Mouse (Mus musculus): ENCODE measurements around the gene Htra2. TPM values are rescaled to one million over a fixed set of nuclear protein-coding genes. Genes with fewer than 3 reads are reported as not detected.

Htra2 gene
- polyA plus RNA-seq, 1 experiment = 36.8 TPM

DNA sequence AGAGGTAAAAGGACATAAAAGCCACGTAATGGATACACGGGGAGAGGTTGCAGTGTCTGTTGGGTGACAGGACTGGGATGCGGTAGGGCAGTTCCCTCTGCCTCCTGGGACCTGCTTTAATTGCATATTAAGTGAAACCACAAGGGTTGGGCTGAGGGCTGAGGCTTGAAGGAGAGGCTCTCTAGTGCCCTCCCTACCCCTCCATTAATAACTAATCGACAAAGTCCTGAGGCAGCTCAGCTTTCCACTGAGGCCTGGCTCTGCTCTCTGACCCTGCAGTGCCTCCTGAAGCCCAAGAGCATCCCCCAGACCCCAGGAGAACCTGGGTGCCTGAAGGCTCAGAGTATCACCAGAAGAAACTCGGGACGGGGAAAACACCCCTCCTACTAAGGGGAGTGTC is 29.4 kb upstream of the Htra2 start:
- H3K4me3 ChIP-seq (ENCODE audit: low read depth, low read length) = no peak overlapping the region
- no peaks in the 10 kb centered on the region for H3K9me3 ChIP-seq (replicated peaks; ENCODE audit: control insufficient read depth, insufficient read depth, low read length, poor library complexity, severe bottlenecking)
- H3K27me3 ChIP-seq (ENCODE audit: control insufficient read depth, insufficient read depth, low read length, poor library complexity, severe bottlenecking) = no peaks in the 10 kb centered on the region
- H3K9ac ChIP-seq (ENCODE audit: low read depth, poor library complexity, severe bottlenecking) = no peak overlapping the region
- TF ChIP-seq CTCF (IDR thresholded peaks at IDR 0.05; ENCODE audit: low read depth, low read length) = no peak
- no peak for TF ChIP-seq POLR2A (IDR thresholded peaks at IDR 0.05; ENCODE audit: insufficient read depth, low read length)
- TF ChIP-seq EP300 (IDR thresholded peaks at IDR 0.05; ENCODE audit: insufficient read depth, low read depth, low read length) = no peak
- peaks cover 3% of the 10 kb centered on the region; the same call in 1 of the 2 replicates for H3K36me3 ChIP-seq (ENCODE audit: control insufficient read depth, insufficient read depth, low read length, poor library complexity, severe bottlenecking)
- no peaks in the 10 kb centered on the region for H3K4me1 ChIP-seq (ENCODE audit: control insufficient read depth, insufficient read depth, low read length)
- H3K27ac ChIP-seq (ENCODE audit: insufficient read depth, low read length) = no peak overlapping the region

DNA sequence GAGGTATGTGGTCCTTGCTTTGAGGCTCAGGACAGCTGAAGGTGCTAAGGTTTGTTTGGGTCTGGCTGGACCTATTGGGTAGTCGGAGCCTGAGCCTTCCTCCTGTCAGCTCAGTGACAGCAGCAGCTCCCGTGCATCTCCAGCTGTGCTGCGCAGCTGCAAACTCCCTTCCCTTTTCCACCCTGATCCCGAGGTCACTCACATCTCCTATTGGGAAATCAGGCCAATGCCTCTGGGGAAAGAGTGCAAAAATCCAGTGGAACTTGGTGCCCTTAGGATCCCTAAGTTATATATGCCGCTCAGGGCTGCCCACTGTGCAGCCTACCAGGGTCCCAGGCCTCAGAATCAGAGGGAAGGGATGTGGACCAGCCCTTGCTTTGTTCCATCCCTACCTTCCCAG is 28.4 kb upstream of the Htra2 start:
- Histone ChIP-seq H3K4me3 (ENCODE audit: low read depth, low read length) (no peak overlapping the region), H3K4me1 (ENCODE audit: control insufficient read depth, insufficient read depth, low read length) (no peaks in the 10 kb centered on the region), H3K27ac (ENCODE audit: insufficient read depth, low read length) (no peak overlapping the region), H3K27me3 (ENCODE audit: control insufficient read depth, insufficient read depth, low read length, poor library complexity, severe bottlenecking) (no peaks in the 10 kb centered on the region), H3K9me3 (replicated peaks; ENCODE audit: control insufficient read depth, insufficient read depth, low read length, poor library complexity, severe bottlenecking) (no peaks in the 10 kb centered on the region), H3K9ac (ENCODE audit: low read depth, poor library complexity, severe bottlenecking) (no peak overlapping the region), H3K36me3 (ENCODE audit: control insufficient read depth, insufficient read depth, low read length, poor library complexity, severe bottlenecking) (peaks cover 3% of the 10 kb centered on the region; the same call in 1 of the 2 replicates)
- TF ChIP-seq CTCF (IDR thresholded peaks at IDR 0.05; ENCODE audit: low read depth, low read length) = no peak

DNA sequence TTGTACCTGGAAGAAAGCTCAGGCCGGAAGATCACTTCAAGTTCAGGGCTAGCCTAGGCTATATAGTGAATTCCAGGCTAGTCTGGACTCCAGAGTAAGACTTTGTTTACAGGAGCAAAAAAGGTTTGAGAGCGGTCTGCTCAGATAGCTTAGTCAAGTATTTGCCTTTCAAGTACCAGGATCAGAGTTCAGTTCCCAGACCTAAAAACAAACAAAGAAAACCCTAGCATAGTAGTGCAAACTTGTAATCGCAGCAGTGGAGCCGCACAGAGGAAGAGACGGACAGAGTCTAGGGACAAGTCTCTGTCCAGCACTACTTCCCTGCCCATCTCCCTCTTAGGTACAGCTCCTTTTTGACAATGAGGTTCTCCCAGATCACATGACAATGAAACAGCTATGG is 25.1 kb upstream of the Htra2 start:
- Histone ChIP-seq H3K9me3 (replicated peaks; ENCODE audit: control insufficient read depth, insufficient read depth, low read length, poor library complexity, severe bottlenecking) (no peaks in the 10 kb centered on the region), H3K4me3 (ENCODE audit: low read depth, low read length) (no peak overlapping the region), H3K27me3 (ENCODE audit: control insufficient read depth, insufficient read depth, low read length, poor library complexity, severe bottlenecking) (no peaks in the 10 kb centered on the region), H3K27ac (ENCODE audit: insufficient read depth, low read length) (no peak overlapping the region), H3K4me1 (ENCODE audit: control insufficient read depth, insufficient read depth, low read length) (no peaks in the 10 kb centered on the region), H3K36me3 (ENCODE audit: control insufficient read depth, insufficient read depth, low read length, poor library complexity, severe bottlenecking) (peaks cover 3% of the 10 kb centered on the region; the same call in 1 of the 2 replicates), H3K9ac (ENCODE audit: low read depth, poor library complexity, severe bottlenecking) (no peak overlapping the region)
- TF ChIP-seq CTCF (IDR thresholded peaks at IDR 0.05; ENCODE audit: low read depth, low read length) (no peak), POLR2A (IDR thresholded peaks at IDR 0.05; ENCODE audit: insufficient read depth, low read length) (no peak), EP300 (IDR thresholded peaks at IDR 0.05; ENCODE audit: insufficient read depth, low read depth, low read length) (no peak)

DNA sequence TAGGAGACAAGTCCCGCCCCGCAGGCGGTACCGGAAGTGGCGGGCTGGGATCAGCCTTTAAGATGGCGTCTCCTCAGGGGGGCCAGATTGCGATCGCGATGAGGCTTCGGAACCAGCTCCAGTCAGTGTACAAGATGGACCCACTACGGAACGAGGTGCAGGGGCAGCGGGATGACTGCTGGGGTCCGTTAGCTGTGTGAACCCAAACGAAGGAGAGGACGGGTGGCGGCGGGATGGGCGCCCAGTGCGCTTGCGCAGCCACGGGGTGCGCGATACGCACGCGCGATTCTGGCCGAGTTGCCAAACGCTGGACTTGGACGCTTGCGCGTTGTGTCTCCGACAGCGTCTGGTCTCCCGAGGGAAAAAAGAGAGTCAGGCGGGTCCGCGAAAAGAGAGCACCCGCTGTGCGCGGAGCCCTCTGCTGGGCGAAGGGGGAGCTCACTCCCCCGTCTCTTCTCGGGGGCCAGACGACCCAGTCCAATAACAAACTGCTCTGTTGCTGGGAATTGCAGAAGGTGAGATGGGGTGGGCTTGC is 23.3 kb upstream of the Htra2 start:
- TF ChIP-seq EP300 (IDR thresholded peaks at IDR 0.05; ENCODE audit: insufficient read depth, low read depth, low read length) (0 out of 2 replicates have a peak, but pooled peaks have one; percentile 36), POLR2A (IDR thresholded peaks at IDR 0.05; ENCODE audit: insufficient read depth, low read length) (no peak)
- Histone ChIP-seq H3K9ac (ENCODE audit: low read depth, poor library complexity, severe bottlenecking) (peak overlapping the region; percentile 63), H3K9me3 (replicated peaks; ENCODE audit: control insufficient read depth, insufficient read depth, low read length, poor library complexity, severe bottlenecking) (no peaks in the 10 kb centered on the region), H3K4me1 (ENCODE audit: control insufficient read depth, insufficient read depth, low read length) (no peaks in the 10 kb centered on the region), H3K36me3 (ENCODE audit: control insufficient read depth, insufficient read depth, low read length, poor library complexity, severe bottlenecking) (peaks cover 3% of the 10 kb centered on the region; the same call in 1 of the 2 replicates), H3K4me3 (ENCODE audit: low read depth, low read length) (peak overlapping the region; percentile 80), H3K27me3 (ENCODE audit: control insufficient read depth, insufficient read depth, low read length, poor library complexity, severe bottlenecking) (no peaks in the 10 kb centered on the region), H3K27ac (ENCODE audit: insufficient read depth, low read length) (no peak overlapping the region)

DNA sequence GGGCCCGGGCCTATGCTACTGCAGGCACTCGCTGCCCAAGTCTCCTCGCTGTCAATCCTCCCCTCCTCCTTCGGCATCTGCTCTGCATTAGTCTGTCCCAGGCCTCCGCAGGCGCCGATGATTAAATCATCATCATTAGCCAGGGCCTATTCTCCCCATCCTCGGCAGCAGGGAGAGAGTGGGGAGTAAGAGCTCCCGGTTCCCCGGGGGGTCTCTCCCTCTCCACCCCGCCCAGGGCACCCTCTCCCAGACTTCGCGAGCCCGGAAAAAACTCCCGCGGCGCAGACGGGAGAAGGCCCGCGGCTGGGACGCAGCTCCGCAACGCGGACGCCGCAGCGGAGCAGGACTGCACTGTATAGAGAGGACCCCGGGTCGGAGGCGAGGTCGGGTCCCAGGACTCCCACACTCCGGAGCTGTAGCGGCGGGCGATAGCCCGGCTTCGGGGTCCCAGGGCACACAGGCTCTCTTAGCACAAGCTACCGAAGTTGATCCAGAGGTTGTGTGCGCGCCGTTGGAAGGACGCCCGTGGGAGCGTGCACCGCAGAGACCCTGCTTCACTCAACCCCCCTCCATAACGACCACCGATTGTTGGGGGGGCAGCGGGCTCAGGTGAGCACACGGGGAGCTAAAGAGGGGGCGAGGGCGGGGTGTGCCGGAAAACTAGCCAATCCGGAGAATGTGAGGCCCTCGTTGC is 22.7 kb upstream of the Htra2 start, which contains the start of gene Pcgf1:
Gene Pcgf1, plus strand, starts transcription at position 240 of the 694 bp plus-strand sequence.
- H3K27ac ChIP-seq (ENCODE audit: insufficient read depth, low read length) = no peak within 1 kb of the TSS
- peaks cover 3% of the 10 kb centered on the region; the same call in 1 of the 2 replicates for H3K36me3 ChIP-seq (ENCODE audit: control insufficient read depth, insufficient read depth, low read length, poor library complexity, severe bottlenecking)
- no peaks in the 10 kb centered on the region for H3K4me1 ChIP-seq (ENCODE audit: control insufficient read depth, insufficient read depth, low read length)
- H3K4me3 ChIP-seq (ENCODE audit: low read depth, low read length) = peak within 1 kb of the TSS; percentile 89
- no peaks in the 10 kb centered on the region for H3K27me3 ChIP-seq (ENCODE audit: control insufficient read depth, insufficient read depth, low read length, poor library complexity, severe bottlenecking)
- H3K9ac ChIP-seq (ENCODE audit: low read depth, poor library complexity, severe bottlenecking) = peak within 1 kb of the TSS; percentile 63
- no peaks in the 10 kb centered on the region for H3K9me3 ChIP-seq (replicated peaks; ENCODE audit: control insufficient read depth, insufficient read depth, low read length, poor library complexity, severe bottlenecking)
- TF ChIP-seq POLR2A (IDR thresholded peaks at IDR 0.05; ENCODE audit: insufficient read depth, low read length) = no peak
- TF ChIP-seq EP300 (IDR thresholded peaks at IDR 0.05; ENCODE audit: insufficient read depth, low read depth, low read length) = no peak
- no peak for TF ChIP-seq CTCF (IDR thresholded peaks at IDR 0.05; ENCODE audit: low read depth, low read length)

DNA sequence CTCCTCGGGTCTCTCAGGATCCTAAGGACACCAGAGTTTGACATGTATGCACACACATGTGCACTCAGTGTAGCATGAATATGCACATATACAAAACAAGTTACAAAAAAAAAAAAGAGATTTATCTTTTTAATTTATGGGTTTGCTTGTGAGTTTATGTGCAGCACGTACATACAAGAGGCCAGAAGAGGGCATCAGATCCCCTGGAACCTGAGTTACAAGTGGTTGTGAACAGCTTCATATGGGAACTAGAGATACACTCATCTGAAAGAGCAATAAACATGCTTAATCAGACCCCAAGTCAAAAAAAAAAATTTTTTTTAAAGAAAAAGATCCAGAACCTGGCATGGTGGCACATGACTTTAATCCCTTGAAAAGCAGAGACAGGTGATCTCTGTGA is 19.9 kb upstream of the Htra2 start:
- TF ChIP-seq EP300 (IDR thresholded peaks at IDR 0.05; ENCODE audit: insufficient read depth, low read depth, low read length) (no peak), CTCF (IDR thresholded peaks at IDR 0.05; ENCODE audit: low read depth, low read length) (no peak), POLR2A (IDR thresholded peaks at IDR 0.05; ENCODE audit: insufficient read depth, low read length) (no peak)

More for the DNA sequence above, 19.9 kb upstream of the Htra2 start:
- H3K36me3 ChIP-seq (ENCODE audit: control insufficient read depth, insufficient read depth, low read length, poor library complexity, severe bottlenecking) = no peaks in the 10 kb centered on the region
- no peak overlapping the region for H3K27ac ChIP-seq (ENCODE audit: insufficient read depth, low read length)
- H3K4me1 ChIP-seq (ENCODE audit: control insufficient read depth, insufficient read depth, low read length) = no peaks in the 10 kb centered on the region
- H3K27me3 ChIP-seq (ENCODE audit: control insufficient read depth, insufficient read depth, low read length, poor library complexity, severe bottlenecking) = peaks cover 11% of the 10 kb centered on the region
- no peaks in the 10 kb centered on the region for H3K9me3 ChIP-seq (replicated peaks; ENCODE audit: control insufficient read depth, insufficient read depth, low read length, poor library complexity, severe bottlenecking)
- no peak overlapping the region for H3K4me3 ChIP-seq (ENCODE audit: low read depth, low read length)
- H3K9ac ChIP-seq (ENCODE audit: low read depth, poor library complexity, severe bottlenecking) = no peak overlapping the region
